Mouse (Mus musculus) heart, adult 2 months (tissue): ENCODE measurements around the gene BC053393.

Experiments used
- CTCF ChIP-seq: fragments of 200-600 bp; IDR thresholded peaks from 2 replicates; pipeline ENCODE4 v1.8.1; 2022; ENCODE audit warnings: antibody characterized with exemption, mild to moderate bottlenecking, moderate library complexity
- EP300 ChIP-seq: fragments of 200-500 bp; IDR thresholded peaks from 2 replicates; pipeline ENCODE4 v1.6.1; 2011; ENCODE audit warnings: low read depth, low read length, control low read depth; ENCODE audit not compliant: insufficient read depth
- POLR2A ChIP-seq: fragments of 200-500 bp; IDR thresholded peaks from 2 replicates; pipeline ENCODE4 v1.6.1; 2011; ENCODE audit warnings: mild to moderate bottlenecking, low read depth, low read length, control low read depth; ENCODE audit not compliant: insufficient read depth

DNA sequence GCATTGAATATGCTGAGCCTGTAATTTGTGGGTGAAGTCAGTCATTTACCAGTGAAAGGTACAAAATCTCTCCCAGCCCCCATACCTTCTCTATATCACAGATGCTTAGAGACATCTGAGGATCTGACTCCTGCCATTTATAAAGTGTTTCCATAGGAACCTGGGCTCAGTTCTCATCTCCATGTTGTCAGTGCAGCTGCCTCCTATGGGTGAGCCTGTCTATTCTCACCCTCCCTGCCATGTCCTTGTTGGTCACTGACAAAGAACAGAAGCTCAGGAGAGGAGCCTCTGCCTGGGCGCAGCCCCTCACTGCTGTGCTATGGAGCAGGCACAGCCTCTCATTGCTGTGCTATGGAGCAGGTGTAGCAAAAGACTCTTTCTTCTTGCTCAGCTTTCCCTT, 48.6 kb downstream of the BC053393 start:
- TF ChIP-seq CTCF: no peak
- no peak for TF ChIP-seq POLR2A
- no peak for TF ChIP-seq EP300
